ENCODE assay signal across 9 mouse cellular contexts in the genomic region with DNA sequence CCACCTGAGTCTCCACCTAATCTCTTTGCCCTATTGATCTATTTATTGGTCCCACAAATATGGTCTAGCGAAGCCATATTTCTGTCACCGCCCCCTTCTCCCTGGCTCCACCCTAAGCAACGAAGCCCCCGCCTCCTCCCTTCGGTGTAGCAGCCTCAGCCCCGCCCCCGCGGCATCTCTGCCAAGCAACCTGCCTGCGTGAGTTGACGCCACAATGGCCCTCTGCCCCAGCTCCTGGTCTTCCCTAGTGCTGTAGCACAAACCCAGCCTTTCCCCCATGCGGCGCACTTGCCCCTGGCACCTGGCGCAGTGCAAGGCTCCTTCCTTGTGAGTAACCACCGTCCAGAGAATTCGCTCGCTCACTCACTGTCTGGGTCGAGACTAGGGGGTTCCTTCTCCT. TPM values are rescaled to one million over a fixed set of nuclear protein-coding genes. Genes with fewer than 3 reads are reported as not detected.
DNase-seq lines count a peak whose midpoint lies in the region; ATAC-seq lines count a peak whose summit lies in the region.
"Had no signal": no experiment of that assay in that cellular context is flagged by ENCODE, and none has a peak within 500 bp of the region (broad histone marks: within the 10 kb centered on the region; RNA-seq: fewer than 3 reads in every experiment).

No protein-coding gene starts in this region.

- WGBS in kidney, embryonic 14.5 days: 38% methylated on average over 17 of the region's 17 CpGs

- ATAC-seq in kidney, embryonic 14.5 days (ENCODE audit: low FRiP score, low TSS enrichment): no peak

- no peaks in the 10 kb centered on the region for H3K36me3 ChIP-seq in kidney, embryonic 14.5 days (ENCODE audit: control insufficient read depth, insufficient read depth, low read length)
- H3K36me3 ChIP-seq: embryonic facial prominence, embryonic 15.5 days had no signal

- peak; percentile 59 for DNase-seq in kidney, adult 18-20 months
- DNase-seq in T-cell, adult 2 months (ENCODE audit: low spot score): peak; percentile 27
- peak; percentile 63 to 81 for DNase-seq in cerebellum, postnatal 14 days
- DNase-seq in lung, postnatal 4 days: peak; percentile 53 to 59
- no peak for DNase-seq in left cerebral cortex, postnatal 25 days (ENCODE audit: low spot score in 2 of 2)
- DNase-seq in gastrocnemius, postnatal 36 days: no peak

- peaks cover 11% of the 10 kb centered on the region; the same call in 1 of the 2 replicates for H3K4me1 ChIP-seq in kidney, embryonic 14.5 days (ENCODE audit: control insufficient read depth, insufficient read depth, low read length)

- intact Hi-C loops in left cerebral cortex, postnatal 25 days (cut with DNase I): no loop called here
- intact Hi-C loops in gastrocnemius, postnatal 36 days (cut with DNase I): no loop called here

- H3K4me3 ChIP-seq in kidney, embryonic 14.5 days (ENCODE audit: low read length): no peak overlapping the region
- H3K4me3 ChIP-seq: embryonic facial prominence, embryonic 15.5 days; limb, embryonic 13.5 days had no signal

- no peak overlapping the region for H3K4me2 ChIP-seq in kidney, embryonic 14.5 days (replicated peaks; ENCODE audit: low read depth, low read length)
- H3K4me2 ChIP-seq: embryonic facial prominence, embryonic 15.5 days; limb, embryonic 13.5 days had no signal

- no peak overlapping the region for H3K9ac ChIP-seq in kidney, embryonic 14.5 days (ENCODE audit: low read depth, low read length)
- H3K9ac ChIP-seq: embryonic facial prominence, embryonic 15.5 days; limb, embryonic 13.5 days had no signal

- peaks cover 9% of the 10 kb centered on the region for H3K9me3 ChIP-seq in kidney, embryonic 14.5 days (ENCODE audit: control insufficient read depth, low read length)
- H3K9me3 ChIP-seq: embryonic facial prominence, embryonic 15.5 days had no signal

- H3K27me3 ChIP-seq in kidney, embryonic 14.5 days (ENCODE audit: control insufficient read depth, insufficient read depth, low read length): peaks cover 4% of the 10 kb centered on the region

- H3K27ac ChIP-seq in kidney, embryonic 14.5 days (ENCODE audit: low read depth, low read length): no peak overlapping the region
- H3K27ac ChIP-seq: embryonic facial prominence, embryonic 15.5 days; limb, embryonic 13.5 days had no signal

RNA-seq across cellular contexts. Expression of a gene that starts 9.1 kb away (rescaled TPM):
- polyA plus RNA-seq in kidney, embryonic 14.5 days (2014; fragmentation: Nextera tagmentation; extraction: Ambion mirVana): 31.8 and 32.7 TPM in 2 replicates
- total RNA-seq in left cerebral cortex, postnatal 25 days (2021): 10 to 100 TPM; 62.2 to 64.8 TPM
- 10 to 100 TPM in 1 of 2 experiments, 1 to 10 TPM in 1; 9.5 to 10.5 TPM for total RNA-seq in gastrocnemius, postnatal 36 days (2021)

RNA-seq across cellular contexts. Expression of a gene that starts 9.1 kb away (rescaled TPM):
- 0.63 and 0.65 TPM in 2 replicates for polyA plus RNA-seq in kidney, embryonic 14.5 days (2014; fragmentation: Nextera tagmentation; extraction: Ambion mirVana)
- 1 to 10 TPM; 5.4 TPM for total RNA-seq in left cerebral cortex, postnatal 25 days (2021)
- under 1 TPM; 0.13 to 0.17 TPM for total RNA-seq in gastrocnemius, postnatal 36 days (2021)

RNA-seq across cellular contexts. Expression of a gene that starts 14.3 kb away (rescaled TPM):
- 16.7 and 19.8 TPM in 2 replicates for polyA plus RNA-seq in kidney, embryonic 14.5 days (2014; fragmentation: Nextera tagmentation; extraction: Ambion mirVana)
- total RNA-seq in left cerebral cortex, postnatal 25 days (2021): 10 to 100 TPM; 21.5 to 23.7 TPM
- 1 to 10 TPM; 5.6 to 7.4 TPM for total RNA-seq in gastrocnemius, postnatal 36 days (2021)

RNA-seq across cellular contexts. Expression of a gene that starts 14.8 kb away (rescaled TPM):
- polyA plus RNA-seq in kidney, embryonic 14.5 days (2014; fragmentation: Nextera tagmentation; extraction: Ambion mirVana): 29.9 and 146 TPM in 2 replicates
- 100 to 1,000 TPM in 1 of 2 experiments, 10 to 100 TPM in 1; 90.4 to 111 TPM for total RNA-seq in left cerebral cortex, postnatal 25 days (2021)
- 1 to 10 TPM; 1.1 to 1.5 TPM for total RNA-seq in gastrocnemius, postnatal 36 days (2021)

RNA-seq across cellular contexts. Expression of a gene that starts 24.8 kb away (rescaled TPM):
- 229 and 304 TPM in 2 replicates for polyA plus RNA-seq in kidney, embryonic 14.5 days (2014; fragmentation: Nextera tagmentation; extraction: Ambion mirVana)
- total RNA-seq in left cerebral cortex, postnatal 25 days (2021): 100 to 1,000 TPM; 480 to 498 TPM
- 10 to 100 TPM; 86.9 to 96.5 TPM for total RNA-seq in gastrocnemius, postnatal 36 days (2021)

Comparison
In these comparisons a context has a peak if more than half of its experiments do, and no peak if none do; other contexts are left out.
1. DNase-seq: peak in kidney, adult 18-20 months (single experiment), T-cell, adult 2 months (single experiment), cerebellum, postnatal 14 days (2 of 2) and lung, postnatal 4 days (2 of 2); none in left cerebral cortex, postnatal 25 days (0 of 2) and gastrocnemius, postnatal 36 days (0 of 2).
2. RNA of a gene that starts 9.1 kb away (total RNA-seq): 62.2 to 64.8 TPM in left cerebral cortex, postnatal 25 days; 9.5 to 10.5 TPM in gastrocnemius, postnatal 36 days; every median in the first group is over 4 times any median in the second.
3. RNA of a gene that starts 9.1 kb away (total RNA-seq): 5.4 TPM in left cerebral cortex, postnatal 25 days; 0.13 to 0.17 TPM in gastrocnemius, postnatal 36 days; every median in the first group is over 4 times any median in the second.